Mouse (Mus musculus): ENCODE results near the gene Lsm4. TPM values are rescaled to one million over a fixed set of nuclear protein-coding genes. Genes with fewer than 3 reads are reported as not detected.
A peak's percentile ranks its signal among the peaks of the same experiment; 100 is the strongest.

Lsm4 gene
- total RNA-seq, 2 experiments from 2014 or later = 67.8 to 71.7 TPM

GRCm38 (mm10) chr8:70677451-70678080 lies 4.5 kb downstream of the Lsm4 start:
- DNase-seq (ENCODE audit: low spot score in 2 of 2) = no peak

- DNase-seq (ENCODE audit: low spot score in 2 of 2) = no peak
These were observed 5.6 kb downstream of the Lsm4 start for GRCm38 (mm10) chr8:70678679-70679078.

GRCm38 (mm10) chr8:70679404-70679803 lies 6.4 kb downstream of the Lsm4 start:
- no peak for DNase-seq (ENCODE audit: low spot score in 2 of 2)

- DNase-seq (ENCODE audit: low spot score in 2 of 2) = no peak
These were observed 7.0 kb downstream of the Lsm4 start for GRCm38 (mm10) chr8:70680039-70680438.

- no peak for DNase-seq (ENCODE audit: low spot score in 2 of 2)
These were observed 8.4 kb downstream of the Lsm4 start for GRCm38 (mm10) chr8:70681410-70681809.

GRCm38 (mm10) chr8:70682193-70682592 lies 9.1 kb downstream of the Lsm4 start:
- DNase-seq (ENCODE audit: low spot score in 2 of 2) = no peak

GRCm38 (mm10) chr8:70682692-70683091 lies 9.6 kb downstream of the Lsm4 start:
- no peak for DNase-seq (ENCODE audit: low spot score in 2 of 2)

- DNase-seq (ENCODE audit: low spot score in 2 of 2) = no peak
These were observed 11.2 kb downstream of the Lsm4 start for GRCm38 (mm10) chr8:70684291-70684690.

- no peak for DNase-seq (ENCODE audit: low spot score in 2 of 2)
These were observed 14.5 kb downstream of the Lsm4 start for GRCm38 (mm10) chr8:70687576-70687975.

GRCm38 (mm10) chr8:70688136-70688535 lies 15.1 kb downstream of the Lsm4 start:
- no peak for DNase-seq (ENCODE audit: low spot score in 2 of 2)

GRCm38 (mm10) chr8:70689892-70690390 lies 16.9 kb downstream of the Lsm4 start:
- DNase-seq (ENCODE audit: low spot score in 2 of 2) = no peak

- no peak for DNase-seq (ENCODE audit: low spot score in 2 of 2)
These were observed 18.2 kb downstream of the Lsm4 start for GRCm38 (mm10) chr8:70691230-70691629.

- DNase-seq (ENCODE audit: low spot score in 2 of 2) = no peak
These were observed 18.7 kb downstream of the Lsm4 start for GRCm38 (mm10) chr8:70691727-70692231.

GRCm38 (mm10) chr8:70693636-70694035 lies 20.6 kb downstream of the Lsm4 start:
- DNase-seq (ENCODE audit: low spot score in 2 of 2) = no peak

- no peak for DNase-seq (ENCODE audit: low spot score in 2 of 2)
These were observed 22.4 kb downstream of the Lsm4 start for GRCm38 (mm10) chr8:70695318-70696018.

- DNase-seq (ENCODE audit: low spot score in 2 of 2) = no peak
These were observed 23.2 kb downstream of the Lsm4 start for GRCm38 (mm10) chr8:70696019-70696885.

- DNase-seq (ENCODE audit: low spot score in 2 of 2) = no peak
These were observed 23.9 kb downstream of the Lsm4 start for GRCm38 (mm10) chr8:70696946-70697345.

GRCm38 (mm10) chr8:70697366-70698250 lies 24.6 kb downstream of the Lsm4 start:
- DNase-seq (ENCODE audit: low spot score in 2 of 2) = no peak

- peak; percentile 97 to 99 for DNase-seq (ENCODE audit: low spot score in 2 of 2)
These were observed 25.5 kb downstream of the Lsm4 start, which contains the start of gene Jund for GRCm38 (mm10) chr8:70698310-70699109. Jund (plus strand) TSS chr8:70698949.
